Mouse (Mus musculus): ENCODE results near the gene Baiap2l1. TPM values are rescaled to one million over a fixed set of nuclear protein-coding genes. Genes with fewer than 3 reads are reported as not detected.
"Not testable (repeated sequence)": the region's sequence is repeated elsewhere in the genome, so short reads cannot be mapped to it uniquely, and the experiment has no call there.

Baiap2l1 gene
- total RNA-seq (2014; fragmentation: Nextera tagmentation) (not detected in 2 replicates), total RNA-seq (2017) (not detected in 2 replicates)

GRCm38 (mm10) chr5:144357881-144358591 lies at the start of gene Baiap2l1:
Gene Baiap2l1 (minus strand): TSS chr5:144358112.
- peak; percentile 82 for ATAC-seq (replicated peaks; ENCODE audit: poor library complexity, severe bottlenecking)

DNA sequence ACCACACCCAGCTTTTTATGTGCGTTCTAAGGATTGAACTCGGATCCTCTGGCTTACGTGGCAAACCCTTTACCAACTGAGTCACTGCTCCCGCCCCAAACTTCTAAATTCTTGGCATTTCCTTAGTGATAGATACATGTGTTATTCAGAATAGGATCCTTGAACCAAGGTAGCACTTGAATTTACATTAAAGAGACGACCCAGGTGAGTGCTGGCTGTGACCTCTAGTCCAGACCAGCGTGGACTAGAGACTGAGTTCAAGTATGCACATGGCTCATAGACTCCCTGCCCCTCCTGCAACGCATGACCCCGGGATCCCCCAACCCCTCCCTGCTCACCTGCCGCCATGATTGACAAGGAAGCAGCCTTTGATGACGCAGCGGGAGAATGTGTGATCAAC lies 48.3 kb upstream of the Baiap2l1 start:
- ATAC-seq (replicated peaks; ENCODE audit: poor library complexity, severe bottlenecking), result no peak

DNA sequence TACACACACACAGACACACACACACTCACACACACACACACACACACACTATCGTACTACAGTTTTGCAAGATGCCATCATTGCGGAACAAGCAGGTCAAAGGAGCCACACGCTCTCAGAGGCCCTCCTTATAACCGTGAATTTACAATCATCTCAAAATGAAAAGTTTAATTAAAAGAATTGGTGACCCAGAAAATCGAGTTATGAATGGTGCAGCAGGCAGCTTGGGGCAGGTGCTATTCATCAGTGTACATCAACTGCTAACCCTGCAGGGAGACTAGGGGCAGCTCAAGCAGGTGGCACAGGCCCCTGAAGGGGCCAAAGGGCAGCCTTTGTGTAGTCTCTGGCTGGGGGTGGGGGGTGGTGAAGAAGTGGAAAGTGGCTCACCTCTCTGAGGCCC lies 42.9 kb upstream of the Baiap2l1 start:
- no peak for ATAC-seq (replicated peaks; ENCODE audit: poor library complexity, severe bottlenecking)

DNA sequence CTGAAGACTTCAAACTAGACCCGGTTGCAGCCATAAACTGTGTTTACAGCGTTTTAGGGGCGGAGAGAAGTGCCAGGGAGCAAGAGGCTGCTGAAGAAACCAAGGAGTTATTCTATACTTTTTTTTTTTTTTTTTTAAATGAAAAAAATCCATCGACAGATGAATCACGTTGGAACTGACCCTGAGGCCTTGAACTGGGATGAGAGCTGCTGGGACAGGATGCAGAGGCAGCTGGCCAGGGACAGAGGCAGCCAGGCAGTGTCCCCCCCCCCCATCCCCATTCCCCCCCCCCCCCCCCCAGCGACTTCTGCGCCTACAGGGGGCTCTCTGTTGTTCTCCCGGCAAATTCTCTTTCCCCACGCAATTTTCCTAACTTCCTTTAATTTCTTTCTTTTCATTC lies 39.7 kb upstream of the Baiap2l1 start:
- ATAC-seq (replicated peaks; ENCODE audit: poor library complexity, severe bottlenecking), result no peak

DNA sequence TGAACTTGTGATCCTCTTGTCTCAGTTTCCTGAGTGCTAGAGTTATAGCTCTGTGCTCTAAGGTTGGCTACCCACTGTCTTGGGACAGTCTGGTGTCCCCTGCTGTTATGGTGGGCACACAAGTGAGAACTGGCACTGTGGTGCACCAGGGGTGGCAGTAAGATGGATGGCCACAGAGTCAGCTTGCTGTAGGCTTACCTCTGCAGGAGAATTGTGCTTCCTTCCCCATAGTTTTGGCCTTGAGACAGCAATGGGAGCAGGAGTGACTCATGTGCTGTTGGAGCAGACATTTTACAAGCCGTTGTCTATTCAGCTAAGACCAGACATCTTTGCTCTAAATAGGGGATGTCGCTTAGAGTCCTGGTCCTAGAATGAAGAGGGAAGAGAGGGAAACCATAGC lies 36.2 kb upstream of the Baiap2l1 start:
- no peak for ATAC-seq (replicated peaks; ENCODE audit: poor library complexity, severe bottlenecking)

- peak; percentile 66 for ATAC-seq (replicated peaks; ENCODE audit: poor library complexity, severe bottlenecking)
Observed at GRCm38 (mm10) chr5:144387851-144388250, 29.9 kb upstream of the Baiap2l1 start.

DNA sequence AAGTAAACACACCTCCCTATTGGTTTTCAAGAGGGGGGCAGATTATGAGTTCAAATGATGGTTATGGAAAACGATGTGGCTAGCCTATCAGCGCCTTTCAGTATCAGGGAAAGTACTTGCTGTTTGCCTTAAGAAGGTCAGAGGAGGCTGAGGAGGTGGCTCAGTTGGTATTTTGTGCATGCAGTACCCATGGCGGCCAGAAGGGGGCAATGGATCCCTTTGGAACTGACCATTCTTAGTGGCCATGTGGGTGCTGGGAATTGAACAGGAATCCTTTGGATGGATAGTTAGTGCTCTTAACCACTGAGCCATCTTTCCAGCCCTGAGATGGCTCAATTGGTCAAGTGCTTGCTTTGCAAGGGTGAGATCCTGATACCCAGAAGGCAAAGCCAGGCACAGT lies 26.0 kb upstream of the Baiap2l1 start:
- ATAC-seq (replicated peaks; ENCODE audit: poor library complexity, severe bottlenecking), result no peak

DNA sequence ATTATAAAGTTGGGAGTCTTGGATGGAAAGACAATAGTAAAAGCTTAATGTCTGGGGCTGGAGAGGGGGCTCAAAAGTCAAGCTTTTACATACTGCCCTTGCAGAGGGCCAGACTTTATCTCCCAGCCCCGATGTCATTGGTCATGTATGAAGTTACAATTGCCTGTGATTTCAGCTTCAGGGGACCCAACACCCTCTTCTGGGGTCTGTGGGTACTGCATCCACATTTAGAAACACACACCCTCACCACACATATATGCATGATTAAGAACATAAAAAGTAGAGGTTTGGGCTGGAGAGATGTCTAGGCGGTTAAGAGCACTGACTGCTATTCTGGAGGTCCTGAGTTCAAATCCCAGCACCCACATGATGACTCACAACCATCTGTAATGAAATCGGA lies 23.9 kb upstream of the Baiap2l1 start:
- ATAC-seq (replicated peaks; ENCODE audit: poor library complexity, severe bottlenecking), result peak; percentile 37; the same call in 1 of the 2 replicates

GRCm38 (mm10) chr5:144380689-144381088 lies 22.8 kb upstream of the Baiap2l1 start:
- no peak for ATAC-seq (replicated peaks; ENCODE audit: poor library complexity, severe bottlenecking)

DNA sequence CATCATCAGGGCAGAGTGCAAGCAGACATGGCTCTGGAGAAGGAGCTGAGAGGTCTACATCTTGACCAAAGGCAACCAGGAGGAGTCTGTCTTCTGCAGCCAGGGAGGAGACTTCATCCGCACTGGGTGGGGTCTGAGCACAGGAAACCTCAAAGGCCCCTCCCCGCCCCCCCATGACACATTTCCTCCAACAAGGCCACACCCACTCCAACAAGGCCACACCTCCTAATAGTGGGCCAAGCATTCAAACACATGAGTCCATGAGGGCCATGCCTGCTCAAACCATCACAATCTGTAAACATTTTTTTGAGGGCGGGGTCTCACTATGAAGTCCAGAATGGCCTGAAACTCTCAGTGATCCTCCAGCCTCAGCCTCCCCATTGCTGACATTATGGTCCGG lies 21.5 kb upstream of the Baiap2l1 start:
- ATAC-seq (replicated peaks; ENCODE audit: poor library complexity, severe bottlenecking), result no peak

DNA sequence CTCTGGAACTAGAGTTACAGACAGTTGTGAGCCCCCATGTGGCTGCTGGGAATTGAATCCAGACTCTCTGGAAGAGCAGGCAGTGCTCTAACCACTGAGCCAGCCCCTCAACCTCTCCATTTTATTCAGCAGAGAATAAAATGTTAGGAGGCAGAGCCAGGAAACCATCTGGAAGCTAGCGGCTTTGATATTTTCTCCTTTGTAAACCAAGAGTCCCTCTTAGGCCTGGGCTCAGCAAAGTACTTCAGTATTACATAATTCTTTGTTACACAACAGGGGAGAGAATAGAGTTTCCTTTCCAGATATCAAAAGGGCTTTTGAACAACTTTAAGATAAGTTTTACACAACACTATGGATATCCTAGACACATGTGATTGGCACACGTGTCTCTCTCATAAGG lies 15.0 kb upstream of the Baiap2l1 start:
- peak; percentile 44 for ATAC-seq (replicated peaks; ENCODE audit: poor library complexity, severe bottlenecking)

GRCm38 (mm10) chr5:144372177-144372576 lies 14.3 kb upstream of the Baiap2l1 start:
- no peak for ATAC-seq (replicated peaks; ENCODE audit: poor library complexity, severe bottlenecking)

GRCm38 (mm10) chr5:144370986-144371385 lies 13.1 kb upstream of the Baiap2l1 start:
- no peak for ATAC-seq (replicated peaks; ENCODE audit: poor library complexity, severe bottlenecking)

DNA sequence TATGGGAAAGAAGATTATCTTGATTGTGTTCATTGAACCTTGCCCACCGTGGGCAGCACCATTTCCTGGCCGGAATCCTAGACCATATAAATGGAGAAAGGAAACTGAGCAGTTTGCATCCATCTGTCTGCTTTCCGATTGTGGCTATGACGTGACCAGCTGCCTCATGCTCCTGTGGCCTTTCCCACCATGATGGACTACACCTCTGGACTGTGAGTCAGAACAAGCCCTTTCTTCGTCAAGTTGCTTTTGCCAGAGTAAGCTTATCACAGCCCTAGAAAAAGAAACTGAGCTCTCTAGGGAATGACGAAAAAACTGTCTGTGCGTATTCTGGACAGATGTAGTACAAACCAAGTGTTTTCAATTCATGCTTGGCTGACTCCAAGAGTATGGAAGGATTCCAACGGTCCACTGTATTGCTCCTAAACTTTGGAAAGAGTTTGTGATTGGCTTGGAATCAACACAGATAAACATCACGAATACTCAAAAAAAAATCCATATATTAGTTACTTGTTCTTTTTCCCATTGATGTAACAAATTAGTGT lies 10.8 kb upstream of the Baiap2l1 start:
- ATAC-seq (replicated peaks; ENCODE audit: poor library complexity, severe bottlenecking), result no peak

- ATAC-seq (replicated peaks; ENCODE audit: poor library complexity, severe bottlenecking), result not testable (repeated sequence)
Observed at GRCm38 (mm10) chr5:144366551-144366950, 8.6 kb upstream of the Baiap2l1 start.

DNA sequence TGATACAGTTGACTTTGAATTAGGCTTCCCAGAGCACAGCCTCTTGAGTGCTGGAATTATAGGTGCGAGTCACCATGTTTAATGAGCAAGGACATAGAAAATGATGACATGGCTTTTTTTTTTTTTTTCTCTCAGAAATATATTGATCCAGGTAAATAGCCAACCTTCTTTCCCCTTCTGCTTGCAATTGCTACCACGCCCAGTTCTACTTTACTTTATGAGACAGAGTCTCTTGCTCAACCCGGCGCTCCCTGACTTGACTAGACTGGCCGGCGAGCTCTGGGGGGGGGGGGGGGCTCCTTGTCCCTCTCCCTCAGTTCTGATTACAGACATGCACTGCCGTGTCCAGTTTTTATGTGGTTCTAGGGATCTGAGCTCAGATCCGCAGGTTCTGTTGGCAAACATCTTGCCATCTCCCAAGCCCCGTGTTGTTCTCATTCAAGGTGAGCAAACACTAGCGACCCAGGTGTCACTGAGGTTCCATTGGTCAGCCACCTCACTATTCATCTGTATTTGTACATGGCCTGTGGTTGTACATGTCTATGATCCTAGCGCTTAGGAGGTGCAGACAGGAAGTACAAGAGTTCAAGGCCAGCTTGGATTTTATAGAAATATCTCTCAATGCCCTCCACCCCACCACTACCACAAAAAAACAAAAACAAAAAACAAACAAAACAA lies 6.9 kb upstream of the Baiap2l1 start:
- no peak for ATAC-seq (replicated peaks; ENCODE audit: poor library complexity, severe bottlenecking)

DNA sequence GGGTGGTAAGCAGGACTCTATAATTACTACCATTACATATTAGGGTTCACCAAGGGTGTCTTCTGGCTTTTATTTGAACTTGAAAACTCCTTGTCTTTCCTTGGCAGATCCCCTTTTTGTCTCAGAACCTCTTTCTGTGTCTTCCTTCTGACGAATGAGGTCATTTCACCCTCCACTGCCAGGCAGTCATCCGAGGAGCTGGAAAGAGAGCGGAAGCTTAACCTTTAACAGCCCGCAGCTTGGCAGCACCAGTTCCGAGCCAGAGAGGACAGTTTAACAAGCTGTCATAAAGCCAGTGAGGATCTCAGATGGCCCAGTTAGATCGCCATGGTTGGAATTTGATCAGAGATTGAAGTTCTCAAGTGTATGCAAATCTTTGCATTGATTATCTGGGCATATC lies 2.4 kb upstream of the Baiap2l1 start:
- no peak for ATAC-seq (replicated peaks; ENCODE audit: poor library complexity, severe bottlenecking)

GRCm38 (mm10) chr5:144359886-144360285 lies 2.0 kb upstream of the Baiap2l1 start:
- no peak for ATAC-seq (replicated peaks; ENCODE audit: poor library complexity, severe bottlenecking)

DNA sequence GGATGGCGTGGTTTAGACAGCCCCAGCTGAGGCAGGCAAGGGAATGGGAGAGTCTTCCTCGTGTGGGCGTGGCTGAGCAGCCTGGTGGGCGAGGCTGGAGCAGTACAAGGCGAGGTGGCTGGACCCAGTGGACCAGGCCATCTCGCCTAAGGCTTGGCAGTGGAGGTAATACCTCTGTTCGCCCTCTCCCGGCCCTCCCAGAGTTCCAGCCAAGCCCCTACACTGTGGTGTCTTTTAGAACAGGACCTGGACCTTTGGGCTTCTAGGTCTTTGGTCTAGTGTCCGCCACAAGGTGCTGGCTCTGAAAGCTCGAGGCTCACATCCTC lies 643 bp upstream of the Baiap2l1 start:
- ATAC-seq (replicated peaks; ENCODE audit: poor library complexity, severe bottlenecking), result no peak

DNA sequence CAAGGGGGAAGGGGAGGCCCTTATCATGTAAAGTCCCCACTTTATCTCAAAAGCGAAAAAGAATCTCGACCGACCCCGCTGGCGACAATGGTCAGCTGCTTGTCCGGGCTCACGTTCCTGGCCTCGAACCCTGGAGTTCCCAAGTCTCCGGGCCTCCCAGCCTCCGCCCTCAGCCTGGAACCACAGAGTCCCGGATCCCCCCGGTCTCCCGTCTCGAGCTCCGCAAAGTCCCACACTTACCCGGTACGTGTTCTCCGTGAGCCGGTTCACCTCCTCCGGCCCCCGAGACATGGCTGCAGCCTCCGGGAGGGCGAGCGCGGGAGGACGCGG lies 396 bp downstream of the Baiap2l1 start:
- no peak for ATAC-seq (replicated peaks; ENCODE audit: poor library complexity, severe bottlenecking)

DNA sequence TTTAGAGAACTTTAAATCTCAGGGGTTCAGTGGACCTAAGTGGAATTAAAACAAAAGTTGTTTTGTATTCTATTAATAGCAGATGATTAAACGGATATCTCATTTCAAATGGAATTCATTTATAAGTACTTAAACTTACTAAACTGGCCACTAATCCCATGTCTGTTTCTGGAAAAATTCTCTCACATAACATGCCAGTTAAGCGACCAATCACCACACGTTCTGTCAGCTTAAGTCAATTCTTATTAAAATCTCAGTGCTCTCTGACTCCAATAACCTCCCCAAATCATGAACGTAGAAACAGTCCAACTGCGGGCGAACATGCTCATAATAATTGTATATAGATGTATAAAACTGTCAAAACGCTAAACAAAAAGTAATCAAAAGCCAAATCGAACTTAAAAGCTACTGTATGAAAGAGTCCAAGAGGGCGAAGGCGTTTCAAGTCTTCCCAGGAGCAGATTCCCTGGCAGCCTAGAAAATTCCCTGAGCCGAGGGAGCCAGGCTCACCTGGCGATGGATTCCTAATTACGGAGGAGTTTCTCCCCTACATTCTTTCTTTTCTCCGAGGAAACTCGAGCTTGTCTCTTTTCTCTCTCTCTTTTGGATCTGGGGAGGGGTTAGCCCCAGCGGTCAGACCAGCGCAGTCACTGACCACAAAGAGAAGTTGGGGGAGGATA lies 996 bp downstream of the Baiap2l1 start:
- ATAC-seq (replicated peaks; ENCODE audit: poor library complexity, severe bottlenecking), result no peak
